10 mouse cellular contexts compared by ENCODE assay signal in genomic region chr11:88474889-88475440, GRCm38 (mm10).
A peak's percentile ranks its signal among the peaks of the same experiment; 100 is the strongest.
DNase-seq lines count a peak whose midpoint lies in the region; ATAC-seq and TF ChIP-seq lines count a peak whose summit lies in the region.
"Had no signal": no experiment of that assay in that cellular context is flagged by ENCODE, and none has a peak within 500 bp of the region (broad histone marks: within the 10 kb centered on the region; RNA-seq: fewer than 3 reads in every experiment).

No protein-coding gene starts in this region.

- no peak overlapping the region for H3K9ac ChIP-seq in lung, embryonic 14.5 days
- no peak overlapping the region for H3K9ac ChIP-seq in forebrain, embryonic 11.5 days (ENCODE audit: low read length)
- no peak overlapping the region for H3K9ac ChIP-seq in midbrain, postnatal 0 days (replicated peaks; ENCODE audit: low read length, poor library complexity, severe bottlenecking)
- H3K9ac ChIP-seq: limb, embryonic 13.5 days had no signal

- H3K4me3 ChIP-seq in lung, embryonic 14.5 days (ENCODE audit: low read depth, low read length), result no peak overlapping the region
- no peak overlapping the region for H3K4me3 ChIP-seq in forebrain, embryonic 11.5 days (ENCODE audit: low read depth, low read length)
- no peak overlapping the region for H3K4me3 ChIP-seq in midbrain, postnatal 0 days (ENCODE audit: low read depth, low read length)
- H3K4me3 ChIP-seq: limb, embryonic 13.5 days had no signal

- TF ChIP-seq CTCF in lung, embryonic 14.5 days (IDR thresholded peaks at IDR 0.05; ENCODE audit: low read depth), result no peak
- no peak for TF ChIP-seq CTCF in midbrain, postnatal 0 days (IDR thresholded peaks at IDR 0.05)

- no peak overlapping the region for H3K27ac ChIP-seq in lung, embryonic 14.5 days (ENCODE audit: low read depth)
- H3K27ac ChIP-seq in forebrain, embryonic 11.5 days (ENCODE audit: low read depth, low read length), result no peak overlapping the region
- no peak overlapping the region for H3K27ac ChIP-seq in midbrain, postnatal 0 days (ENCODE audit: low read depth, low read length)
- H3K27ac ChIP-seq: limb, embryonic 13.5 days had no signal

- H3K27me3 ChIP-seq in lung, embryonic 14.5 days (ENCODE audit: insufficient read depth, low read length), result no peaks in the 10 kb centered on the region
- H3K27me3 ChIP-seq in forebrain, embryonic 11.5 days (ENCODE audit: control insufficient read depth, insufficient read depth, low read length), result no peaks in the 10 kb centered on the region
- H3K27me3 ChIP-seq in midbrain, postnatal 0 days (ENCODE audit: insufficient read depth, low read length), result no peaks in the 10 kb centered on the region
- H3K27me3 ChIP-seq: limb, embryonic 13.5 days had no signal

- no peak overlapping the region for H3K4me2 ChIP-seq in lung, embryonic 14.5 days
- H3K4me2 ChIP-seq in forebrain, embryonic 11.5 days (ENCODE audit: low read depth, low read length, severe bottlenecking), result no peak overlapping the region
- no peak overlapping the region for H3K4me2 ChIP-seq in midbrain, postnatal 0 days (ENCODE audit: low read depth, low read length, poor library complexity, severe bottlenecking)
- H3K4me2 ChIP-seq: limb, embryonic 13.5 days had no signal

- WGBS in lung, embryonic 14.5 days, result 78% methylated on average over 4 of the region's 4 CpGs
- 66% methylated on average over 4 of the region's 4 CpGs for WGBS in forebrain, embryonic 11.5 days
- 71% methylated on average over 4 of the region's 4 CpGs for WGBS in midbrain, postnatal 0 days

- intact Hi-C loops in heart, postnatal 10 days (cut with DNase I), result loop anchor here (5.0 kb wide), 1 partner anchor 47 kb away; no protein-coding TSS in a partner anchor
- intact Hi-C loops in left cerebral cortex, postnatal 36 days (cut with DNase I), result no loop called here

- H3K4me1 ChIP-seq in lung, embryonic 14.5 days (ENCODE audit: insufficient read depth), result peaks cover 13% of the 10 kb centered on the region
- peaks cover 41% of the 10 kb centered on the region for H3K4me1 ChIP-seq in forebrain, embryonic 11.5 days (replicated peaks; ENCODE audit: control insufficient read depth, insufficient read depth, low read length)
- peaks cover 7% of the 10 kb centered on the region; the same call in 1 of the 2 replicates for H3K4me1 ChIP-seq in midbrain, postnatal 0 days (ENCODE audit: insufficient read depth, low read length)

- H3K9me3 ChIP-seq in lung, embryonic 14.5 days (ENCODE audit: low read depth, low read length), result no peaks in the 10 kb centered on the region
- no peaks in the 10 kb centered on the region for H3K9me3 ChIP-seq in forebrain, embryonic 11.5 days (ENCODE audit: control insufficient read depth, low read length)
- no peaks in the 10 kb centered on the region for H3K9me3 ChIP-seq in midbrain, postnatal 0 days (ENCODE audit: low read length)
- H3K9me3 ChIP-seq: limb, embryonic 13.5 days had no signal

- no peak; the same call in 1 of the 2 replicates for ATAC-seq in lung, embryonic 14.5 days (ENCODE audit: insufficient read depth)
- no peak for ATAC-seq in forebrain, embryonic 11.5 days (replicated peaks; ENCODE audit: low FRiP score)
- no peak for ATAC-seq in midbrain, postnatal 0 days (ENCODE audit: low FRiP score)
- no peak for ATAC-seq in megakaryocyte-erythroid progenitor cell, adult 5-6 weeks (replicated peaks; ENCODE audit: low FRiP score, low TSS enrichment, poor library complexity, severe bottlenecking)

- DNase-seq in lung, embryonic 14.5 days, result peak; percentile 24
- DNase-seq in lung, postnatal 36 days, result no peak
- DNase-seq in forebrain, embryonic 11.5 days (ENCODE audit: low spot score), result peak; percentile 46
- peak; percentile 56 to 75 for DNase-seq in heart, postnatal 10 days
- DNase-seq in midbrain, postnatal 0 days (ENCODE audit: low spot score), result peak; percentile 55
- DNase-seq in left cerebral cortex, postnatal 36 days (ENCODE audit: low spot score in 2 of 2), result no peak
- DNase-seq: kidney, postnatal 25 days; lung, postnatal 4 days had no signal

- no peaks in the 10 kb centered on the region for H3K36me3 ChIP-seq in lung, embryonic 14.5 days (ENCODE audit: insufficient read depth)
- H3K36me3 ChIP-seq in forebrain, embryonic 11.5 days (ENCODE audit: control insufficient read depth, insufficient read depth, low read length), result no peaks in the 10 kb centered on the region; the same call in 1 of the 2 replicates
- no peaks in the 10 kb centered on the region for H3K36me3 ChIP-seq in midbrain, postnatal 0 days (ENCODE audit: insufficient read depth, low read length)

Comparison
In these comparisons a context has a peak if more than half of its experiments do, and no peak if none do; other contexts are left out.
1. DNase-seq: peak in lung, embryonic 14.5 days (single experiment), forebrain, embryonic 11.5 days (single experiment), heart, postnatal 10 days (2 of 2) and midbrain, postnatal 0 days (single experiment); none in lung, postnatal 36 days (single experiment) and left cerebral cortex, postnatal 36 days (0 of 2).